Mouse (Mus musculus): ENCODE data around the gene Gm29423.
"Not testable (repeated sequence)": the region's sequence is repeated elsewhere in the genome, so short reads cannot be mapped to it uniquely, and the experiment has no call there.

Gene Gm29423

DNA sequence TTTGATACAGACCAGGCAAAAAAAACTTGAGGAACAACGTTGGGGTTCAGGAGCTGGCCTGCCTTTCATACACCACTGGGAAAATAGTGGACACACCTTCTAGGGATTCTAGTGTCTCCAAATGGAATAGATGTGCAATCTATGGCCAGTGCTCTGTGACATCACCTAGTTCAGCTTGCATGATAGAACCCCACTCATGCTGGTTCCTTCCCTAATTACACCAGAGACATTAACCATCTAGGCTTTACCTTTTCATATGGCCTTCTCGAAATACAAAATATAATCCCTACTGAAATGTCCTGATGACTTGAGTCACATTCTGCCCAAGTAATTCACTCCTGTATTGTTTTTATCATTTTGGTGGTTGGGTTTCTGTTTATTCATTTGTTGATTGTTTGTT lies at the start of gene Gm29423, which contains the start of gene Gm29644:
Gm29423 (minus strand) TSS at position 101 of the 400 bp plus-strand sequence.
Gm29644 (minus strand) TSS at position 157 of the 400 bp plus-strand sequence.
- not testable (repeated sequence) for DNase-seq (ENCODE audit: low read depth, low spot score)

GRCm38 (mm10) chrY:70273542-70273941 lies 29.5 kb downstream of the Gm29423 start, which contains the start of gene Gm21118:
Gene Gm21118 (minus strand): TSS chrY:70273642.
- DNase-seq (ENCODE audit: low read depth, low spot score), result not testable (repeated sequence)

Data from retina, adult 2 months (tissue).